Mouse (Mus musculus) embryonic facial prominence, embryonic 11.5 days (tissue): ENCODE measurements around the gene Itpa. TPM values are rescaled to one million over a fixed set of nuclear protein-coding genes. Genes with fewer than 3 reads are reported as not detected.

Source experiments
- polyA plus RNA-seq: library from polyadenylated mRNA; unstranded; fragments of >200 nt; fragmentation: Nextera tagmentation; extraction: Ambion mirVana; gene quantifications from 2 replicates; pipeline ENCODE4 v1.2.1, GENCODE M21; 2014

Gene Itpa
- polyA plus RNA-seq, 1 experiment from 2014 or later = 131 TPM

Other genes starting within 250 kb of the Itpa start
- 81.9 and 84.8 TPM in 2 replicates for gene Vps16, start 243.3 kb upstream of the Itpa start, polyA plus RNA-seq
- 10.0 and 10.3 TPM in 2 replicates for gene Pced1a, start 242.9 kb upstream of the Itpa start, polyA plus RNA-seq
- gene Ptpra, start 217.3 kb upstream of the Itpa start, polyA plus RNA-seq = 96.8 and 105 TPM in 2 replicates
- 77.4 and 83.0 TPM in 2 replicates for gene Mrps26, start 103.9 kb upstream of the Itpa start, polyA plus RNA-seq
- not detected in 2 replicates for gene Oxt, start 91.4 kb upstream of the Itpa start, polyA plus RNA-seq
- gene Avp, start 85.1 kb upstream of the Itpa start, polyA plus RNA-seq = not detected in 2 replicates
- gene Fastkd5, start 37.6 kb upstream of the Itpa start, polyA plus RNA-seq = 23.8 and 24.7 TPM in 2 replicates
- gene Ubox5, start 37.6 kb upstream of the Itpa start, polyA plus RNA-seq = 19.8 and 19.9 TPM in 2 replicates
- 0.79 and 1.1 TPM in 2 replicates for gene Lzts3, start 24.8 kb upstream of the Itpa start, polyA plus RNA-seq
- gene Ddrgk1, start 3.0 kb upstream of the Itpa start, polyA plus RNA-seq = 45.0 and 45.1 TPM in 2 replicates
- 0.70 TPM in 2 replicates for gene Slc4a11, start 29.9 kb downstream of the Itpa start, polyA plus RNA-seq
- gene 4930402H24Rik, start 238.8 kb downstream of the Itpa start, polyA plus RNA-seq = 31.3 TPM in 2 replicates
- 8.4 and 8.7 TPM in 2 replicates for gene Atrn, start 238.9 kb downstream of the Itpa start, polyA plus RNA-seq